Mouse (Mus musculus) limb, embryonic 11.5 days (tissue): Measurements from ENCODE around the gene Gabrd. TPM values are rescaled to one million over a fixed set of nuclear protein-coding genes. Genes with fewer than 3 reads are reported as not detected.
"Not testable (repeated sequence)": the region's sequence is repeated elsewhere in the genome, so short reads cannot be mapped to it uniquely, and the experiment has no call there.

Experiments used
- ATAC-seq: fragments of 200-750 bp; cut with Nextera tagmentation; 2 replicates; pipeline ENCODE4 v1.8.0; 2017; ENCODE audit warnings: low read depth; ENCODE audit not compliant: insufficient number of reproducible peaks, low FRiP score, low TSS enrichment
- DNase-seq: peaks from one replicate; pipeline ENCODE4 v3.0.0-alpha.2; 2015; ENCODE audit warnings: low spot score
- H3K27ac ChIP-seq: fragments of 300-500 bp; sonication (generic); replicated peaks from 2 replicates; pipeline ENCODE4 v1.5.1; 2014; ENCODE audit warnings: low read depth, mild to moderate bottlenecking, low read length
- H3K27me3 ChIP-seq: fragments of 300-500 bp; sonication (generic); 2 replicates; pipeline ENCODE4 v1.6.1; 2014; ENCODE audit warnings: mild to moderate bottlenecking, low read length, mixed read lengths; ENCODE audit not compliant: control insufficient read depth, insufficient read depth
- H3K36me3 ChIP-seq: fragments of 300-500 bp; sonication (generic); 2 replicates; pipeline ENCODE4 v1.6.1; 2014; ENCODE audit warnings: mild to moderate bottlenecking, low read length, moderate library complexity, mixed read lengths; ENCODE audit not compliant: control insufficient read depth, insufficient read depth
- H3K4me1 ChIP-seq: fragments of 300-500 bp; sonication (generic); 2 replicates; pipeline ENCODE4 v1.6.1; 2014; ENCODE audit warnings: low read length, mixed read lengths; ENCODE audit not compliant: control insufficient read depth, insufficient read depth
- H3K4me2 ChIP-seq: fragments of 300-500 bp; sonication (generic); 2 replicates; pipeline ENCODE4 v1.6.1; 2014; ENCODE audit warnings: low read depth, mild to moderate bottlenecking, moderate library complexity; ENCODE audit not compliant: severe bottlenecking
- H3K4me3 ChIP-seq: fragments of 300-500 bp; sonication (generic); 2 replicates; pipeline ENCODE4 v1.5.1; 2014; ENCODE audit warnings: low read depth, low read length
- H3K9ac ChIP-seq: fragments of 300-500 bp; sonication (generic); 2 replicates; pipeline ENCODE4 v1.6.1; 2014; ENCODE audit warnings: mild to moderate bottlenecking, low read length
- H3K9me3 ChIP-seq: fragments of 300-500 bp; sonication (generic); 2 replicates; pipeline ENCODE4 v1.6.1; 2016; ENCODE audit warnings: low read length; ENCODE audit not compliant: control insufficient read depth
- WGBS: fragments of 180-500 bp; shearing (Covaris S2); extraction: QIAGEN DNeasy Blood & Tissue Kit; methylation state at CpG from one replicate; pipeline ENCODE4 v1.1.7; 2014; 5-methylcytosine and 5-hydroxymethylcytosine counted together
- polyA plus RNA-seq: library from polyadenylated mRNA; unstranded; fragments of >200 nt; fragmentation: Nextera tagmentation; extraction: Ambion mirVana; gene quantifications from 2 replicates; pipeline ENCODE4 v1.2.1, GENCODE M21; 2014

Gabrd gene
- polyA plus RNA-seq, 1 experiment from 2014 or later, result 0.08 TPM

GRCm38 (mm10) chr4:155421412-155422370, 23.8 kb upstream of the Gabrd start:
- H3K36me3 ChIP-seq, H3K4me3 ChIP-seq, ATAC-seq, H3K9ac ChIP-seq, H3K27ac ChIP-seq, H3K9me3 ChIP-seq, H3K27me3 ChIP-seq, H3K4me2 ChIP-seq, DNase-seq, H3K4me1 ChIP-seq: not testable (repeated sequence)
- WGBS, result 79% methylated on average over 20 of the region's 30 CpGs

DNA sequence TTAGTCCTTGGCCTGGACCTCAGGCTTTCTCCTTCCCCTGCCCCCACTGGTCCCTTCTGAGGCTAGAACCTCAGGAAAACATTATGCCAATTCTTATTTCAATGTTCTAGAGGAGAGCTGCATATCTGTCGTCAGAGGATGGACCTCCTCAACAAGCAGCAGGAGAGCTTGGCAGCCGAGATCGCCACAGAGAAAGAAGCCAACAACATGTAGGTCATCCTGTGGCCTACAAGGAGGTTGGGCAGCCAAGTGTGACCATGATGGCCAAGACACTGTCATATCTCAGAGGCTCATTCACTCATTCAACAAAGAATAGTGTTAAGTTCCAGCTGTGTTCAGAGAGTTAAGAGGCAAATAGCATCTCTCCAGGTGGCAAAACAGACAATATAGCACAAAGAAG, 22.2 kb upstream of the Gabrd start:
- Histone ChIP-seq H3K9ac (no peak overlapping the region), H3K4me1 (no peaks in the 10 kb centered on the region), H3K9me3 (no peaks in the 10 kb centered on the region), H3K4me3 (no peak overlapping the region), H3K36me3 (no peaks in the 10 kb centered on the region), H3K27me3 (no peaks in the 10 kb centered on the region), H3K27ac (no peak overlapping the region), H3K4me2 (no peak overlapping the region)
- no peak for DNase-seq
- WGBS, result 94% methylated on average over 3 of the region's 3 CpGs
- no peak for ATAC-seq

- ATAC-seq (no peak), DNase-seq (no peak)
- Histone ChIP-seq H3K4me3 (no peak overlapping the region), H3K9ac (no peak overlapping the region), H3K9me3 (no peaks in the 10 kb centered on the region), H3K36me3 (no peaks in the 10 kb centered on the region), H3K4me2 (no peak overlapping the region), H3K27ac (no peak overlapping the region), H3K27me3 (no peaks in the 10 kb centered on the region), H3K4me1 (no peaks in the 10 kb centered on the region; the same call in 1 of the 2 replicates)
- WGBS, result 72% methylated on average over 9 of the region's 9 CpGs
Measured at GRCm38 (mm10) chr4:155414656-155415235, 16.8 kb upstream of the Gabrd start.

GRCm38 (mm10) chr4:155413641-155414335, 15.9 kb upstream of the Gabrd start:
- no peak for DNase-seq
- Histone ChIP-seq H3K36me3 (no peaks in the 10 kb centered on the region), H3K4me1 (no peaks in the 10 kb centered on the region; the same call in 1 of the 2 replicates), H3K9me3 (no peaks in the 10 kb centered on the region), H3K27ac (no peak overlapping the region), H3K4me3 (no peak overlapping the region), H3K9ac (no peak overlapping the region), H3K27me3 (no peaks in the 10 kb centered on the region), H3K4me2 (no peak overlapping the region)
- no peak for ATAC-seq
- 91% methylated on average over 11 of the region's 11 CpGs for WGBS

GRCm38 (mm10) chr4:155412124-155412523, 14.2 kb upstream of the Gabrd start:
- H3K4me1 ChIP-seq, result peaks cover 4% of the 10 kb centered on the region; the same call in 1 of the 2 replicates
- DNase-seq, result no peak
- no peak overlapping the region for H3K9ac ChIP-seq
- WGBS, result 93% methylated on average over 6 of the region's 6 CpGs
- H3K4me2 ChIP-seq, result no peak overlapping the region
- no peaks in the 10 kb centered on the region for H3K36me3 ChIP-seq
- H3K9me3 ChIP-seq, result no peaks in the 10 kb centered on the region
- H3K4me3 ChIP-seq, result no peak overlapping the region
- no peak overlapping the region for H3K27ac ChIP-seq
- no peak for ATAC-seq
- no peaks in the 10 kb centered on the region for H3K27me3 ChIP-seq

DNA sequence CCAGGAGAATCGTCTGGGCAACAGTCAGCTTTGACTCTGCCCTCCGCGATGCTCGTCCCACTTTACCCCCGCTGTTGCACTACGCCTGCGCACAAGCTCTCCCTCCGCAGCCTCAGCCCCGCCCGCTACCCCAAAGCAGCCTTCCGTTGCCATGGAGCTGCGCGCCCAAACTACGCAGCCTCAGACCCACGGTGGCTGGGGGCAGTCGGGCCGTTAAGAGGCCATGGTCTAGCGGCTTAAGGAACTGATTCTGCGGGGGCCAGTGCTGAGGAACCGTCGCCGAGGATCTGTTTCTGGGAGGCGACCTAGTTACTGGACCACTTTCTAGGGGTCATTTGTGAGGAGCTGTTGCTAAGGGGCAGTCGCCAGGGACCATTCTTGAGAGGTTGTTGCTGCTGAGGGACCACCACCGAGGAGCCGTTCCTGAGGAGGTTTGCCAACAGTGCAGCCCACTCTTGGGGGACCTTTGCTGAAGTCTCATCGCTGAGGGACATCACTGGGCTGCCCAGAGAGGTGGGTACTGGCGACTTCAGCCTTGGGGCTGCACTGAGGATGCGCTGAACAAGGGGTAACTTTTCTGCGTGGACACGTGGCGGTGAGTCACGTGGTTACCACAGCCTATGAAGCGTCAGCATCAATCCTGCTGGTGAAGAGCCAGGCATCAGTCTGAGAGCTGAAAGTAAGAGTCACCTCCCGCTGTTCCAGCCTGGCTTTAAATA, 11.3 kb upstream of the Gabrd start, which contains the start of gene Cfap74:
TSS of gene Cfap74 (plus strand) at position 133 of the 719 bp plus-strand sequence.
- ATAC-seq, result peak; percentile 97
- Histone ChIP-seq H3K4me1 (peaks cover 4% of the 10 kb centered on the region; the same call in 1 of the 2 replicates), H3K9me3 (no peaks in the 10 kb centered on the region), H3K4me3 (peak within 1 kb of the TSS; percentile 51), H3K4me2 (peak within 1 kb of the TSS; percentile 88), H3K9ac (peak within 1 kb of the TSS; percentile 47), H3K36me3 (no peaks in the 10 kb centered on the region), H3K27me3 (no peaks in the 10 kb centered on the region), H3K27ac (peak within 1 kb of the TSS; percentile 39; the same call in 1 of the 2 replicates)
- peak; percentile 93 for DNase-seq
- WGBS, result under 1% methylated on average over 35 of the region's 35 CpGs

DNA sequence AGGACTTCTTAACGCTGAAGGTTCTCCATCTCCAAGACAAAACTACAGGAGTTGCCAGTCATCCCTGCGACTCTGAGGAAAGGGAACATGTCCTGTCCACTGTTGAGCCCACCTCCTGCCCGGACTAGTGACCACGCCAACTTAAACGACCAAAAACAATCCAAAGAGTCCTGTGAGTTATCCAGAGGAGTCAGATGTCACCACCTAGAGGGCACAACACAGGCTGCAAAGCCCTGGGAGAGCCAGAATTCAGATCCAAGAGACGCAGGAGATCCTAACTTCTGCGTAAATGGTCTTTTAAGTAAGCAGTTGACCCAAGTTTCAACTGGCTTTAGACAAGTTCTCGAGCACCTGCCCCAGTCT, 10.8 kb upstream of the Gabrd start:
- Histone ChIP-seq H3K36me3 (no peaks in the 10 kb centered on the region), H3K4me1 (peaks cover 4% of the 10 kb centered on the region; the same call in 1 of the 2 replicates), H3K9ac (peak overlapping the region; percentile 47), H3K9me3 (no peaks in the 10 kb centered on the region), H3K4me2 (peak overlapping the region; percentile 88), H3K27ac (0 out of 2 replicates have a peak overlapping the region, but pooled peaks have one; percentile 39), H3K4me3 (peak overlapping the region; percentile 51), H3K27me3 (no peaks in the 10 kb centered on the region)
- ATAC-seq, result peak; percentile 53; the same call in 1 of the 2 replicates
- WGBS, result 1% methylated on average over 8 of the region's 8 CpGs
- DNase-seq, result no peak
